Mouse (Mus musculus): ENCODE data around the gene A130010J15Rik. TPM values are rescaled to one million over a fixed set of nuclear protein-coding genes. Genes with fewer than 3 reads are reported as not detected.

Gene A130010J15Rik
- total and polyA plus RNA-seq, 3 experiments, result 9.1 to 22.4 (median 18.6) TPM

GRCm38 (mm10) chr1:193141118-193141517 is 26.7 kb upstream of the A130010J15Rik start (continued):
- TF ChIP-seq GABPA (IDR thresholded peaks at IDR 0.05; ENCODE audit: insufficient replicate concordance, low read depth, low read length) (no peak), ELF1 (IDR thresholded peaks at IDR 0.05; ENCODE audit: low read depth, low read length) (peak; percentile 44; the same call in 1 of the 2 replicates), JUND (conservative IDR thresholded peaks at IDR 0.05; ENCODE audit: low read depth, low read length) (no peak), RAD21 (IDR thresholded peaks at IDR 0.05; ENCODE audit: low read depth, low read length) (no peak), SMC3 (IDR thresholded peaks at IDR 0.05; ENCODE audit: low read depth, low read length) (no peak), ZMIZ1 (IDR thresholded peaks at IDR 0.05; ENCODE audit: low read depth, low read length) (no peak)

GRCm38 (mm10) chr1:193142517-193143062 is 25.3 kb upstream of the A130010J15Rik start:
- Histone ChIP-seq H3K4me3 (replicated peaks in 1 of 3; ENCODE audit: low read depth in 2 of 3, low read length in 2 of 3, poor library complexity in 1 of 3) (no peak overlapping the region), H3K4me2 (ENCODE audit: insufficient read depth, low read depth, poor library complexity, severe bottlenecking) (no peak overlapping the region), H3K79me2 (replicated peaks; ENCODE audit: control insufficient read depth, extremely low read depth, insufficient read depth, poor library complexity, severe bottlenecking) (no peaks in the 10 kb centered on the region), H3K9ac (ENCODE audit: insufficient read depth, low read depth) (no peak overlapping the region), H3K36me3 (replicated peaks in 1 of 2; ENCODE audit: control insufficient read depth in 1 of 2, insufficient read depth in 1 of 2, low read length in 1 of 2) (no peaks in the 10 kb centered on the region), H3K4me1 (ENCODE audit: control insufficient read depth in 1 of 2, insufficient read depth in 2 of 2) (peaks cover 30 to 38% of the 10 kb centered on the region in 2 experiments), H3K27me3 (replicated peaks) (no peaks in the 10 kb centered on the region), H3K27ac (ENCODE audit: insufficient read depth, low read depth) (no peak overlapping the region), H3K9me3 (replicated peaks; ENCODE audit: low read length) (no peaks in the 10 kb centered on the region)
- dilution Hi-C loops (cut with MboI; ENCODE audit: extremely low pct_ligation_motif_present, extremely low pct_unique_long_range_greater_than_20kb, low sequenced_read_pairs), result no loop called here
- no peak for TF ChIP-seq ZNF384 (IDR thresholded peaks at IDR 0.05; ENCODE audit: low read depth, low read length)
- in situ Hi-C loops (cut with MboI; ENCODE audit: low pct_ligation_motif_present, low pct_unique_long_range_greater_than_20kb, low sequenced_read_pairs), result no loop called here
- no peak for DNase-seq (ENCODE audit: extremely low read depth)

GRCm38 (mm10) chr1:193144516-193144915 is 23.3 kb upstream of the A130010J15Rik start:
- TF ChIP-seq USF2 (conservative IDR thresholded peaks at IDR 0.05; ENCODE audit: low read depth, low read length) (no peak), CHD2 (IDR thresholded peaks at IDR 0.05; ENCODE audit: low read length) (no peak), ZMIZ1 (IDR thresholded peaks at IDR 0.05; ENCODE audit: low read depth, low read length) (no peak), SIN3A (IDR thresholded peaks at IDR 0.05; ENCODE audit: low read length) (no peak), MAX (IDR thresholded peaks at IDR 0.05; ENCODE audit: low read length) (no peak), POLR2A (IDR thresholded peaks at IDR 0.05; ENCODE audit: low read depth, low read length) (no peak), PAX5 (IDR thresholded peaks at IDR 0.05; ENCODE audit: low read length) (no peak), RCOR1 (conservative IDR thresholded peaks at IDR 0.05; ENCODE audit: low read depth, low read length) (no peak), NRF1 (IDR thresholded peaks at IDR 0.05; ENCODE audit: low read depth, low read length) (no peak), NELFE (IDR thresholded peaks at IDR 0.05; ENCODE audit: low read depth, low read length) (no peak), HCFC1 (IDR thresholded peaks at IDR 0.05; ENCODE audit: low read depth, low read length) (no peak), ETS1 (conservative IDR thresholded peaks at IDR 0.05; ENCODE audit: low read depth, low read length) (no peak), USF1 (IDR thresholded peaks at IDR 0.05; ENCODE audit: low read depth, low read length) (no peak)
- dilution Hi-C loops (cut with MboI; ENCODE audit: extremely low pct_ligation_motif_present, extremely low pct_unique_long_range_greater_than_20kb, low sequenced_read_pairs) (no loop called here), in situ Hi-C loops (cut with MboI; ENCODE audit: low pct_ligation_motif_present, low pct_unique_long_range_greater_than_20kb, low sequenced_read_pairs) (no loop called here)
- H3K79me2 ChIP-seq (replicated peaks; ENCODE audit: control insufficient read depth, extremely low read depth, insufficient read depth, poor library complexity, severe bottlenecking), result no peaks in the 10 kb centered on the region
- H3K4me1 ChIP-seq (ENCODE audit: control insufficient read depth in 1 of 2, insufficient read depth in 2 of 2), result peaks cover 17 to 33% of the 10 kb centered on the region in 2 experiments
- H3K4me2 ChIP-seq (ENCODE audit: insufficient read depth, low read depth, poor library complexity, severe bottlenecking), result no peak overlapping the region
- no peak overlapping the region for H3K27ac ChIP-seq (ENCODE audit: insufficient read depth, low read depth)
- no peaks in the 10 kb centered on the region for H3K36me3 ChIP-seq (replicated peaks in 1 of 2; ENCODE audit: control insufficient read depth in 1 of 2, insufficient read depth in 1 of 2, low read length in 1 of 2)
- DNase-seq (ENCODE audit: extremely low read depth), result no peak
- no peak overlapping the region for H3K9ac ChIP-seq (ENCODE audit: insufficient read depth, low read depth)
- H3K4me3 ChIP-seq (replicated peaks in 1 of 3; ENCODE audit: low read depth in 2 of 3, low read length in 2 of 3, poor library complexity in 1 of 3), result no peak overlapping the region
- no peaks in the 10 kb centered on the region for H3K9me3 ChIP-seq (replicated peaks; ENCODE audit: low read length)
- no peaks in the 10 kb centered on the region for H3K27me3 ChIP-seq (replicated peaks)

Measured in CH12.LX (cell line).